Mouse (Mus musculus) limb, embryonic 15.5 days (tissue): ENCODE measurements around the gene Spindoc. TPM values are rescaled to one million over a fixed set of nuclear protein-coding genes. Genes with fewer than 3 reads are reported as not detected.

Source experiments
- ATAC-seq: fragments of 200-750 bp; cut with Nextera tagmentation; 2 replicates; pipeline ENCODE4 v1.8.0; 2017; ENCODE audit warnings: low read depth, moderate TSS enrichment; ENCODE audit not compliant: insufficient number of reproducible peaks, low FRiP score, low TSS enrichment
- H3K27ac ChIP-seq: fragments of 300-500 bp; sonication (generic); 2 replicates; pipeline ENCODE4 v1.5.1; 2015; ENCODE audit warnings: moderate library complexity, mild to moderate bottlenecking, inconsistent platforms
- H3K27me3 ChIP-seq: fragments of 300-500 bp; sonication (generic); 2 replicates; pipeline ENCODE4 v1.6.1; 2015; ENCODE audit warnings: inconsistent platforms
- H3K36me3 ChIP-seq: fragments of 300-500 bp; sonication (generic); 2 replicates; pipeline ENCODE4 v1.6.1; 2015; ENCODE audit warnings: inconsistent platforms
- H3K4me1 ChIP-seq: fragments of 300-500 bp; sonication (generic); 2 replicates; pipeline ENCODE4 v1.6.1; 2015; ENCODE audit warnings: inconsistent platforms
- H3K4me2 ChIP-seq: fragments of 300-500 bp; sonication (generic); 2 replicates; pipeline ENCODE4 v1.6.1; 2015; ENCODE audit warnings: mild to moderate bottlenecking, inconsistent platforms
- H3K4me3 ChIP-seq: fragments of 300-500 bp; sonication (generic); 2 replicates; pipeline ENCODE4 v1.5.1; 2015; ENCODE audit warnings: mild to moderate bottlenecking, inconsistent platforms
- H3K9ac ChIP-seq: fragments of 300-500 bp; sonication (generic); 2 replicates; pipeline ENCODE4 v1.6.1; 2015; ENCODE audit warnings: inconsistent platforms
- H3K9me3 ChIP-seq: fragments of 300-500 bp; sonication (generic); 2 replicates; pipeline ENCODE4 v1.6.1; 2016; ENCODE audit warnings: inconsistent platforms
- WGBS: fragments of 180-500 bp; shearing (Covaris S2); methylation state at CpG from one replicate; pipeline ENCODE4 v1.1.7; 2015; 5-methylcytosine and 5-hydroxymethylcytosine counted together
- polyA plus RNA-seq: library from polyadenylated mRNA; unstranded; fragments of >200 nt; fragmentation: Nextera tagmentation; extraction: Ambion mirVana; gene quantifications from 2 replicates; pipeline ENCODE4 v1.2.1, GENCODE M21; 2015

Gene Spindoc
- 24.8 and 26.0 TPM in 2 replicates for polyA plus RNA-seq

DNA sequence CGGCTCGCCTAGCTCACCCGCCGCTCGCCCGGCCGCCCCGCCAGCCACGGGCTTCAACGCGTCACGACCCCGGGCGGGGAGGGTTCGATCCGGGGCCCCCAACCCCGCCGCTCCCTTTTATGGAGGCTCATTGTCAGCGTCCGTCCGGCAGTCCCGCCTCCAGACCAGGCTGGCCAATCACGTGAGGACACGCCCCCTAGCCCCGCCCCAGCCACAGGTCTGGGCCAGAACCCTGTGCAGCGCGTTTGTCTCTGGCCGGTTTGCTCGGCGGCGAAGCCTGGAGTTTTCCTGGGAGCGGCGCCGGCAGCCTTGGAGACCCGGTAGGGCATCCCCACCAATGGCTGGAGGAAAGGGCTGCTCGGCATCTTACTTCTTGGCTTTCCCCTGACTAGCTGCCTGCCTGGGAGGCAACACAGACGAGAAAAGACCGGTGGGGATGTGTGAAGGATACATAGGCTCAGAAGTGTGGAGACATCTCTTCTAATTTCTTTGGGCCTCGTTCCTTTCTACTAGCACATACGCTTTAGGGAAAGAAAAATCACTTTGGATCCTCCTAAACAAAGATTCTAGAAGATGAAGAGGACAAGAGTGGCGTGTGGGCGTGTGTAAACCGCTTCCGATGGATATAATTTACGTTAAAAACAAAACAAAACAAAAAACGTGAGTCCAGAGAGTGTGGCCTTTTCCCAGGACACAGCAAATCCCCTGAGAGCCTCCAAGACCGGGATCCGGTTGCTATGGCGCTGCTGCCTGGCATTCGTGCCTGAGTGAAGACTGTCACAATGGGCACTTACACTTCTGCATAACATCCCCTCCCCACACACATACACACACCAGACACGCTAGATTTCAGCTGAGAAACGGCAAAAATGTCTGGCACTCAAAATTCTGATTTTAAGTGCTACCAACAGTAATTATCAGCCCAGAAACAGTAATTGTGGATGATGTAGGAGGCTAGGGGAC lies at the start of gene Spindoc:
Gene Spindoc, minus strand, starts transcription at position 92 of the 963 bp plus-strand sequence.
- Histone ChIP-seq H3K9me3 (no peaks in the 10 kb centered on the region), H3K27ac (peak within 1 kb of the TSS; percentile 89), H3K36me3 (peaks cover 7% of the 10 kb centered on the region; the same call in 1 of the 2 replicates), H3K4me2 (peak within 1 kb of the TSS; percentile 73), H3K9ac (peak within 1 kb of the TSS; percentile 89), H3K27me3 (no peaks in the 10 kb centered on the region), H3K4me1 (peaks cover 23% of the 10 kb centered on the region), H3K4me3 (peak within 1 kb of the TSS; percentile 91)
- ATAC-seq, result peak; percentile 99
- under 1% methylated on average over 46 of the region's 52 CpGs for WGBS

DNA sequence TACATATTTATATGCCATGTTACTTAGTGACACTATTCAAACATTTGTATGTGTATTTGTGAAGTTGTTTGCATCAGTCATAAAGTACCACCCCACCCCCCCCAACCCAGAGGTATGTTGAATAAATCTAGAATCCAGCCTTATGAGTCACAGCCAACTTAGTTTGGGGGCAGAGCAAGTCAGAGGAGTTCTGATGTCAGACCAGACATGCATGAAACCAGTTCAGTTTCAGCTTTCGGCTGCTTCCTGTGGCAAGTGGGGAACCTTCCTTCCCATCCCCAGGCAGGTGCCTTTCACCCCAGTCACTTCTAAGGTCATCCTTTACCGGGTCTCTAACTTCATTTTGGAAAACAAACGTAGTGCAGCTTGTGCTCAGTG lies 42.6 kb upstream of the Spindoc start:
- no peak for ATAC-seq
- WGBS, result 51% methylated on average over 3 of the region's 3 CpGs
- peaks cover 69% of the 10 kb centered on the region for H3K36me3 ChIP-seq

DNA sequence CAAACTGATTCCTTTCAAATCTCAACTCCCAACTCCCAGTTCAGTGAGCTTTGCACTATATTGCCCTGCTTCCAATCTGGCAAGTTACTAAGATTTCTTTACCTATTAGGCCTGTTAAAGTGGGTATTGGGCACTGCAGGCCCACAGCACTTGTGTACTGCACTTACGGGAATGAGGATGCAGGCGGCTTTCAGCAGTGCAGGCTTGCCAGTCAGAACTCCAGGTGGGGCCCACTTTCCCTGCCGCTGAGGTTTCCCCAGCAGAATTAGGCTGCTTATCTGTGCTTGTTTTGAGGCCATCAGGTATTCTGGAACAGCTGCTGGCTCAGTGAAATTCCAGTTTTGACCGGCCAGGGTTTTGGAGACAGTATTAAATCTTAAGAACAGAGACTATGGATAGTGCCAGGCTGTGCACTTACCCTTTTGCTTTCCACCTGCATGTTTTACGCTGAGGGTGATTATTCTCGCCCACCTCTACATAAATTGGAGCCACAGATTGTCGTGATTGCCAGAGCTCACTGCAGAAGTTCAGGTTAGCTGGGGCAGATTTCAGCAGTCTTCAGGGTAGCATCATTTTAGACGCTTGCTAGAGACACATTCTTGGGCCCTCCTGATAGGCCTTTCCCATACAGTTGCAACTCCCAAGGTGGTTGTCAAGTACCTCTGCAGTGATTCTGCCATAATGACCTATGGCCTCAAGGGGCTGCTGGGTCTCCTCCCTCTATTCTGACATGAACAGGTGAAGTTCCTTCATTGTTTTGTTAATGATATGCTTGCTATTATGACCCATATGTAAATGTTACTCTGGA lies 42.0 kb upstream of the Spindoc start:
- no peak overlapping the region for H3K27ac ChIP-seq
- no peaks in the 10 kb centered on the region for H3K27me3 ChIP-seq
- no peak overlapping the region for H3K4me2 ChIP-seq
- H3K4me1 ChIP-seq, result peaks cover 55% of the 10 kb centered on the region
- H3K4me3 ChIP-seq, result no peak overlapping the region
- H3K9me3 ChIP-seq, result no peaks in the 10 kb centered on the region
- WGBS, result 61% methylated on average over 8 of the region's 8 CpGs
- H3K36me3 ChIP-seq, result peaks cover 71% of the 10 kb centered on the region
- ATAC-seq, result no peak
- H3K9ac ChIP-seq, result no peak overlapping the region

More for the DNA sequence above, 42.6 kb upstream of the Spindoc start:
- H3K27me3 ChIP-seq, result no peaks in the 10 kb centered on the region
- H3K4me2 ChIP-seq, result no peak overlapping the region
- no peak overlapping the region for H3K4me3 ChIP-seq
- no peak overlapping the region for H3K27ac ChIP-seq
- H3K4me1 ChIP-seq, result peaks cover 49% of the 10 kb centered on the region
- H3K9ac ChIP-seq, result no peak overlapping the region
- H3K9me3 ChIP-seq, result no peaks in the 10 kb centered on the region

- WGBS, result 65% methylated on average over 7 of the region's 7 CpGs
These were observed 41.3 kb upstream of the Spindoc start for GRCm38 (mm10) chr19:7424131-7424530.

GRCm38 (mm10) chr19:7423656-7424030 lies 40.8 kb upstream of the Spindoc start:
- Histone ChIP-seq H3K9me3 (no peaks in the 10 kb centered on the region), H3K36me3 (peaks cover 65% of the 10 kb centered on the region), H3K9ac (no peak overlapping the region), H3K4me3 (peak overlapping the region; percentile 21), H3K27me3 (no peaks in the 10 kb centered on the region), H3K4me2 (peak overlapping the region; percentile 48), H3K27ac (peak overlapping the region; percentile 43), H3K4me1 (peaks cover 66% of the 10 kb centered on the region)
- 30% methylated on average over 16 of the region's 16 CpGs for WGBS
- no peak; the same call in 1 of the 2 replicates for ATAC-seq

More at GRCm38 (mm10) chr19:7424131-7424530, 41.3 kb upstream of the Spindoc start:
- peak overlapping the region; percentile 21; the same call in 1 of the 2 replicates for H3K4me3 ChIP-seq
- peaks cover 62% of the 10 kb centered on the region for H3K4me1 ChIP-seq
- H3K36me3 ChIP-seq, result peaks cover 66% of the 10 kb centered on the region
- no peaks in the 10 kb centered on the region for H3K27me3 ChIP-seq
- no peak for ATAC-seq
- H3K4me2 ChIP-seq, result 0 out of 2 replicates have a peak overlapping the region, but pooled peaks have one; percentile 48
- H3K9me3 ChIP-seq, result no peaks in the 10 kb centered on the region
- no peak overlapping the region for H3K9ac ChIP-seq
- no peak overlapping the region for H3K27ac ChIP-seq

- Histone ChIP-seq H3K9ac (no peak overlapping the region; the same call in 1 of the 2 replicates), H3K4me3 (peak overlapping the region; percentile 21), H3K27ac (peak overlapping the region; percentile 43), H3K27me3 (no peaks in the 10 kb centered on the region), H3K4me1 (peaks cover 67% of the 10 kb centered on the region), H3K36me3 (peaks cover 60% of the 10 kb centered on the region), H3K9me3 (no peaks in the 10 kb centered on the region), H3K4me2 (peak overlapping the region; percentile 48)
- ATAC-seq, result peak; percentile 74
- 18% methylated on average over 51 of the region's 51 CpGs for WGBS
These were observed 40.3 kb upstream of the Spindoc start for GRCm38 (mm10) chr19:7423028-7423655.

GRCm38 (mm10) chr19:7422656-7423027 lies 39.8 kb upstream of the Spindoc start:
- H3K4me1 ChIP-seq, result peaks cover 67% of the 10 kb centered on the region
- peak overlapping the region; percentile 18; the same call in 1 of the 2 replicates for H3K9ac ChIP-seq
- peak overlapping the region; percentile 67 for H3K27ac ChIP-seq
- WGBS, result 16% methylated on average over 35 of the region's 35 CpGs
- peak overlapping the region; percentile 21 for H3K4me3 ChIP-seq
- H3K27me3 ChIP-seq, result no peaks in the 10 kb centered on the region
- ATAC-seq, result no peak
- H3K36me3 ChIP-seq, result peaks cover 55% of the 10 kb centered on the region
- no peaks in the 10 kb centered on the region for H3K9me3 ChIP-seq
- peak overlapping the region; percentile 48 for H3K4me2 ChIP-seq

DNA sequence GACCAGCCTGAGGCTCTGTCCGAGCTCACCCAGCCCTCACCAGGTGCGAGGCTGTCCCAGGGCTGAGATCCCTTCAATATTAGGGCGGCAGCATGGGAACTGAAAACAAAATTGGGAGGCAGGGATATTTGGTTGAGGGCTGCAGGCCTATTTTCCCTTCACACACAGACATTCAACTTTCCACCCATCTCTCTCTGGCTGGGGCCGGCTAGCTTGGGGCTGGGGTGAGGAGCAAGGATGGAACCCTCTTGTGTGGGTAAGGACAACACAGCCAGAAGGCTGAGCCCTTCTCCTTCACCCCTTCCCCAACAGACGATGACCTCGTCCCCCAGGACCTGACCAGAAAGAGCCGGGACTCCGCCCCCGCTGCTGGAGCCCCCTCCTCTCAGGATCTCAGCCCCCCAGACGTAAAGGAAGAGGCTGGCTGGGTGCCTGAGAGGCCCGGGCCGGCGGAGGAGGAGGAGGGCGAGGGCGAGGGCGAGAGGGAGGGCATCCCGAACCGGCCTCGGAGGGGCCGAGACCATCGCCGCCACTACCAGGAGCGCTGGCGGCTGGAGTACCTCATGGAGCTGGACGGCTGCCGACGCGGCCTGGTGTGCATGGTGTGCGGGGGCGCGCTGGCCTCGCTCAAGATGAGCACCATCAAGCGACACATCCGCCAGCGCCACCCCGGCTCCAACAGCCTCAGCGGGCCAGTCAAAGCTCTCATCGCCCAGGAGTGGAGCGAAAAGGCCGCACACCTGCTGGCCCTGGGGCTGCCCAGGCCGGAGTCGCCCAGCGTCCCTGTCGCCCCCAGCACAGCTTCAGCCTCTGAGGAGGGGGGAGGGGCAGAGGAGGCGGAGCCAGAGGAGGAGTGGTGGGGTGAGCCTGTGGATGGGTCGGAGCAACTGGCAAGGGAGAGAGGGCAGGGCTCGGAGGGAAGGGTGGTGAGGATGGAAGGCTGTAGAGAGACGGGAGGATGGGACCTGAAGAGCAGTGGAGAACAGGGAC lies 39.1 kb upstream of the Spindoc start:
- Histone ChIP-seq H3K9me3 (no peaks in the 10 kb centered on the region), H3K27me3 (no peaks in the 10 kb centered on the region), H3K9ac (peak overlapping the region; percentile 18; the same call in 1 of the 2 replicates), H3K27ac (peak overlapping the region; percentile 67), H3K4me2 (peak overlapping the region; percentile 48), H3K4me3 (peak overlapping the region; percentile 21), H3K4me1 (peaks cover 65% of the 10 kb centered on the region), H3K36me3 (peaks cover 50% of the 10 kb centered on the region)
- WGBS, result 18% methylated on average over 39 of the region's 48 CpGs
- ATAC-seq, result no peak

GRCm38 (mm10) chr19:7420841-7421601 lies 38.2 kb upstream of the Spindoc start:
- Histone ChIP-seq H3K27me3 (no peaks in the 10 kb centered on the region), H3K36me3 (peaks cover 43% of the 10 kb centered on the region), H3K9ac (no peak overlapping the region), H3K4me2 (peak overlapping the region; percentile 8; the same call in 1 of the 2 replicates), H3K27ac (peak overlapping the region; percentile 67), H3K4me3 (no peak overlapping the region), H3K4me1 (peaks cover 73% of the 10 kb centered on the region), H3K9me3 (no peaks in the 10 kb centered on the region)
- WGBS, result 52% methylated on average over 27 of the region's 27 CpGs
- ATAC-seq, result no peak

DNA sequence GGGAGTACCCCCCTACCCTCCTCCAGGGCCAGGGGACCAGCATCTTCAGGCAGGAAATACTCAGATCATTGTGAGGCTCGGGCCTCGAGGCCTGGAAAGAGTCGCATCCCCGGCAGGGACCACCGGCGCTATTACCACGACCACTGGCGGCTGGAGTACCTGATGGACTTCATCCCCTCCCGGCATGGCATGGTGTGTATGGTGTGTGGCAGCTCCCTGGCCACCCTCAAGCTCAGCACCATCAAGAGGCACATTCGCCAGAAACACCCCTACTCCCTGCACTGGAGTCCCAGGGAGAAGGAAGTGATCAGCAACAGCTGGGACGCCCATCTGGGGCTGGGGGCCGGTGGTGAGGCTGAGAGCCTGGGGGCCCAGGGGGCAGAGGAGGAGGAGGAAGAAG lies 37.3 kb upstream of the Spindoc start:
- H3K4me3 ChIP-seq, result peak overlapping the region; percentile 86
- no peaks in the 10 kb centered on the region for H3K27me3 ChIP-seq
- no peak overlapping the region for H3K9ac ChIP-seq
- peaks cover 37% of the 10 kb centered on the region for H3K36me3 ChIP-seq
- no peak overlapping the region for H3K27ac ChIP-seq
- no peak for ATAC-seq
- 55% methylated on average over 12 of the region's 12 CpGs for WGBS
- H3K4me1 ChIP-seq, result peaks cover 76% of the 10 kb centered on the region
- H3K9me3 ChIP-seq, result no peaks in the 10 kb centered on the region
- H3K4me2 ChIP-seq, result peak overlapping the region; percentile 75; the same call in 1 of the 2 replicates
